Mouse (Mus musculus) lung, adult 2 months (tissue): ENCODE measurements around the gene Synrg. TPM values are rescaled to one million over a fixed set of nuclear protein-coding genes. Genes with fewer than 3 reads are reported as not detected.

Experiments used
- DNase-seq: peaks from one replicate; pipeline ENCODE4 v3.0.0; 2022
- H3K4me1 ChIP-seq: fragments of 200-500 bp; 2 replicates; pipeline ENCODE4 v1.6.1; 2011; ENCODE audit warnings: low read length; ENCODE audit not compliant: control insufficient read depth, insufficient read depth
- H3K4me3 ChIP-seq: fragments of 200-500 bp; replicated peaks from 2 replicates; pipeline ENCODE3; 2011; ENCODE audit warnings: low read depth, mild to moderate bottlenecking, control low read depth, low read length; ENCODE audit errors: extremely low read depth
- CTCF ChIP-seq: fragments of 200-500 bp; IDR thresholded peaks from 2 replicates; pipeline ENCODE4 v1.5.1; 2011; ENCODE audit warnings: mild to moderate bottlenecking, low read length, control low read depth; ENCODE audit not compliant: insufficient read depth
- POLR2A ChIP-seq: fragments of 200-500 bp; IDR thresholded peaks from 2 replicates; pipeline ENCODE4 v1.6.1; 2011; ENCODE audit warnings: low read depth, mild to moderate bottlenecking, control low read depth, low read length, borderline replicate concordance; ENCODE audit errors: extremely low read depth
- WGBS: fragments of 180-500 bp; shearing (Covaris S2); methylation state at CpG from one replicate; pipeline ENCODE4 v1.1.7; 2018; 5-methylcytosine and 5-hydroxymethylcytosine counted together
- polyA plus RNA-seq: library from polyadenylated mRNA; depleted of rRNA; stranded (reverse); fragments of >200 nt; gene quantifications from 2 replicates; pipeline ENCODE4 v1.2.3, GENCODE M21; 2012

Gene Synrg
- polyA plus RNA-seq, 1 experiment = 30.5 TPM

DNA sequence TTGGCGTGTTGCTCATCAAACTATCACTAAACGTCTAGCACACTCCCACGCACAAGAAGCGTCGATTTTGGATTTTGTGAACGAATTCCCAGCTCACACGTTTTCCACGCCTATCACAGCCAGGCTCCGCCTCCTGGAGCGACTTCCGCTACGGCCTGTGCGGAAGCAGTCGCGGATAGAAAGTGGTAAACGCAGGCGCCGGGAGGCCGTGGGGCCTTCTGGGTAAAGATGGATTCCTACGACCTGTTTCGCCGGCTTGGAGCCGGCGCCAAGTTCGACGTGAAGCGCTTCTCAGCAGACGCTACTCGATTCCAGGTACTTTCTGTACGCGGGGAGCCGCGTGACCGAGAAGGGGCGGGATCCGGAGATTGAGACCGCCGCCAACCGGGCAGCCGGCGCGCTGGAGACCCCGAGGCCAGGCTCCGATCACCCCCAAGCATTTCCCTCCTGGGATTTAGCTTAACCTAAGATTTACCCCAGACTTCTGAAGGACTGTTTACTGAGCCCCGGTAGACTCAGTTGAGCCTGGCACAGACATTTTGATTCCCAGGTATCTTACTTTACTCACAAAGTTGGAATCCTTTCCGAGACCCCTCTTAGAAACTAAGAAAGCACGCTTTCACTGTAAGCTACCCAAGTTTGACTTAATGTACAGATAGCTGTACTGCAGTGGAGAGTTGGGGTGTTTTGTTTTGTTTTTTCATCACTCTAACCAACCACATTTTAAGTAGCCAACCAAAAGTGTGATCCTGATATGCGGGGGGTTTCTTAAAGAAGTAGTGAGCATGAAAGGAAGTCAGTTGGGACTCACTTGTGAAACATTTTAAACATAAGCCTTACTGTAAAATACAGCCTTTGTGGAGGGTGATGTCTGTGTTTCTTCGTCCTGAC is 22.0 kb upstream of the Synrg start, which contains the start of gene Ddx52:
Gene Ddx52, plus strand, starts transcription at position 113 of the 891 bp plus-strand sequence.
- peak; percentile 85 for DNase-seq
- Histone ChIP-seq H3K4me3 (peak within 1 kb of the TSS; percentile 70), H3K4me1 (peaks cover 4% of the 10 kb centered on the region)
- TF ChIP-seq CTCF (no peak), POLR2A (peak; percentile 70; the same call in 1 of the 2 replicates)
- 1% methylated on average over 49 of the region's 49 CpGs for WGBS

DNA sequence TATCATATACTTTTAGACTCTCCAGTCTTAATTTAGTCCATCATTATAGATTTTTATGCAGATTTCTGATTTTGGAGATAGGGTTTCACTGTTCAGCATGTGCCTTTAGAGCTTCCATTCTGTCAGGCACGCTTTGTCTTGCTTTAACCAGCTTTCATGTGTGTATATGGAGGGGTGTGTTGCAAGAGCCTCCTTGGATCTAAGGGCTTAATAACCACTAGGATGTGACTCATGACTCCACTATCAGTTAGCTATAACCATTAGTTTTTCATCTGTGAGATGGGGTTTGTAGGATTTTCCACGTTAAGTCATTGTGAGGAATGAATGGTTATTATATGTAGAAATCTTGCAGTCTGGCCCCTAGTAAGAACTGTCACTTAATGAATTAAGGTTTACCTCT is 7.4 kb upstream of the Synrg start:
- no peak for TF ChIP-seq POLR2A
- no peak for TF ChIP-seq CTCF
- 90% methylated on average over 2 of the region's 2 CpGs for WGBS
- H3K4me1 ChIP-seq = no peaks in the 10 kb centered on the region
- H3K4me3 ChIP-seq = no peak overlapping the region
- no peak for DNase-seq

DNA sequence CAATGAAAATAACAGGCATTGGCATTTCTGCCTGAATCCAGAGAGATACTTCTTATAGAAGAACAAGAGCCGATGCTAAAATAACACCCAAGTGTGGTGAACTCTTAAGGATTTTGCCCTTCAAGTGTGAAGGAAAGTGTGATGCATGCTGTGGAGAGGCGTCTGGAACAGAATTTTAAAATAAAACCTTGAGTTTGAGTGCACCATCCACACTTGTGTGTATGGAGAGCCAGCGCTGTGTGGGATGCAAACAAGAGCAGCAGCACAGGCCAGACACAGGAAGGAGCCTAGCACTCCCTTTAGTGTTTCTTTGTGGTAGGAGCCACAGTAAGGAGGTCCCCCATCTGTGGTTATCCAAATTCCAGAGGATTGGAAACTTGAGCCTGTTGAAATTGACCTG is 2.2 kb upstream of the Synrg start:
- 88% methylated on average over 3 of the region's 3 CpGs for WGBS
- Histone ChIP-seq H3K4me3 (no peak overlapping the region), H3K4me1 (peaks cover 5% of the 10 kb centered on the region)
- no peak for DNase-seq
- TF ChIP-seq POLR2A = no peak
- no peak for TF ChIP-seq CTCF

DNA sequence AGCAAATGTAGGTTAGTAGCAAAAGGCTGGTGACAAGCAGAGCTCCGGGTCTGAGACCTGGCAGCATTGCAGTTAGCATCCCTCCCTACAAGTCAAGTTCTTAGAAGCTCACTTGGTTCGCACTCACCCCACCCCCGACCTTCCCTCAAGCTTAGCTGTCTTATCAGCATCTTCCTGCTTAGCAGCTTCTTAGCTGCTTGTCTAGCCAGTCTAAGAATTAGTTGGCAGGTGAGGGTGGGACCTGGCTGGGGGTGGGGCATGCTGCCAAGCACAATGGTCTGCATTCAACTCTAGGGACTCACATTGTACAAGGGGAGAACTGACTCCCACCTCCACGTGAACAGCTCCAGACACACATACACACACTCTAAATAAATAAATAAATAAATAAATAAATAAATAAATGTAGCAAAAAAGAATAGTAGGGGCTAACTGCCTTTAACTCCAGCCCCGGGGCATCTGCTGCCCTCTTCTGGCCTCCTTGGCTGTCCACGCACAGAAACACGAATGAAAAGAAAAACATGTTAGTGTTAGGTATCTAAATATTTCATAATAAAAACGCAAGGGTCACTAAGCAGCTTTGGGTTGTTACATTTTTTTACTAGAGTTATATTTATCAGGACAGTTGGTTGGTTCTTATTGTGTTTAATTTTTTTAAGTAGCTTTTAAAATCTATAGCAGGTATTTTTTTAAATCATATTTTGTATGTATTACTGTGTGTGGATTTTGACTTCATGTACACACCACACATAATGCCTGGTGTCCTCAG is 3.4 kb downstream of the Synrg start:
- 46% methylated on average over 8 of the region's 8 CpGs for WGBS
- Histone ChIP-seq H3K4me1 (peaks cover 8% of the 10 kb centered on the region), H3K4me3 (no peak overlapping the region)
- no peak for DNase-seq
- TF ChIP-seq CTCF (no peak; the same call in 1 of the 2 replicates), POLR2A (no peak)

DNA sequence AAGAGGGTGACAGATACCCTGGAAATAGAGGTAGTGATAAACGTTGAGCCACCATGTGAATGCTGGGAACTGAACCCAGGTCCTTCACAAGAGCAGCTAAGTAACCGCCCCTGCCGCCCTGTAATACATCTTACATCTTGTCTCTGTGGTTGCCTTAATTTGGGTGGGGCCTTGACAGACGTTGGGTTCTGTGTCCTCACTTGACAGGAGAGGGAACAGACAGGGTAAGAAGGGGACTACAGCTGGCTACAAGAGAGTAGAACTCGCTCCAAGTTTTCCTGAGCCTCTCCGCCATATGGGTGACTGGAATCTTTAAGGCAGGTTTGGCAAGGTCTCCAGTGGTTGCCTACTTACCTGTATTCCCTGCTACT is 4.0 kb downstream of the Synrg start:
- no peak overlapping the region for H3K4me3 ChIP-seq
- TF ChIP-seq POLR2A (no peak), CTCF (no peak)
- 73% methylated on average over 6 of the region's 6 CpGs for WGBS
- no peak for DNase-seq
- peaks cover 8% of the 10 kb centered on the region for H3K4me1 ChIP-seq

DNA sequence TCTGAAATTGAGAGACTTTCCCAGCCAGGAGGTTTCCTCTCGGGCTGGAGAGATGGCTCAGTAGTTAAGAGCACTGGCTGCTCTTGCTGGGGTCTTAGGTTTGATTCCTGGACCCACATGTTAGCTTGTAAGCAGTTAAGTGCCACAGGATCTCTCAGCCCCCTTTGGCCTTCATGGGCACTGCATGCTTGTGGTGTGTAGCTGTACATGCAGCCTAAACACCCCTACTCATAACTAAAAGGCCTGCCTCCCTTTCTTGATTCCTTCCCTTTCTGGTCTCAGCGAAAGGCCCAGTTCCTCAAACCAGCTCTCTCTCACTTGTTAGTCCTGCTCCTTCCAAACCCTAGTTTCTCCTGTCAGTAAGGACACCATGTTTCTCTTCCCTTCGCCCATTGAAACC is 4.8 kb downstream of the Synrg start:
- H3K4me3 ChIP-seq = no peak overlapping the region
- 84% methylated on average over 3 of the region's 3 CpGs for WGBS
- H3K4me1 ChIP-seq = peaks cover 8% of the 10 kb centered on the region
- DNase-seq = no peak
- TF ChIP-seq CTCF (no peak), POLR2A (no peak)

DNA sequence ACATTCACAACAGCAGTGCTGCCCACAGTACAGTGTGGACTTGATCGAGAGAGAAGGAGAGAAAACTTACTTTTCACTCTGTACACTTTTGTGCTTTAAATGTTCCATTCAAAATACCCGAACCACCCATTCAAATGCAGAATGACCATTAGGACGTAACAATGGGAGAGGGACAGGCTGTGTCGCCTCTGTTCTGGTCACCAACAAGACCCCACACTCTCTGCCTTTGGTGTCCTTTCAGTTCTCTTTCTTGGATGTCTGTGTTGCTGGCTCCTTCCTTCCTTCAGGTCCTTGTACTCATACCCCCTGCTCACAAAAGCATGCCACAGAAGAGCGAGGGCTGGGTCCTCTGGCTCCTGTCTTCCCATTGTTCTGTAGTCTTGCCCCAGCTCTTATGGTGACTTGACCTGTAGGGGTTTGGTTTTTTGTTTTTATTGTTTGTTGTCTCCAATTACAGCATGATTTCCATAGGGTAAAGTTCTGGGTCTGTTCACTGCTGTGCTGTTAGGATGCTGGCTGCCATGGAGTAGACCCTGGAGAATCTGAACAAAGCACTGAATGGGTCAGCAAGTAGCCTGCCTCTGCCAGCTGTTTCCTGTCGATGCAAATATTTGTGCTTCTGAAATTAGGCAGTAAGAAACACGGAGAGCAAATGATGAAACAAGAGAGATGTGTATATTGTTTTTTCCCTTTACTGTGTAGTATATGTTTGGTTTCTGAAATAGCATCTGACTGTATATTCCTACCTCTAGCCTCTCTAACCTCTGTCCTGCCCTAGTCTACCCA is 10.5 kb downstream of the Synrg start:
- Histone ChIP-seq H3K4me3 (no peak overlapping the region), H3K4me1 (no peaks in the 10 kb centered on the region)
- 68% methylated on average over 7 of the region's 7 CpGs for WGBS
- no peak for DNase-seq
- TF ChIP-seq CTCF (no peak), POLR2A (no peak)

DNA sequence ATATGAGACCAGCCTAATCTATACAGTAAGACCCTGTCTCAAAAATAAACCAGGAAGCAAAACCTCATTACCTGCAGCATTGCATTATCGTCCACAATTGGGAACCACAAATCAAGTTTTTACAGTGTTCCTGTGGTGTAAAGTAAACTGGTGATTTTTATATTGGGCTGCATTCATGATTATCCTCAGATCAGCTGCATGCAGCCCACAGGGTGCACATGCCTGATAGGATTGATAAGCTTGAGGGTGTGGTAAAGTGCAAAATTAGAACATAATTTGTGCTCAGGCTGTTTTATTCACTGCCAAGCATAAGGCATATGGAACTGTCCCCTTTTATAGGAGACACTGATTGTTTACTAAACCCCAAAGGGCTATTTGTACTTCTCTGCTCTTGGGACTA is 11.3 kb downstream of the Synrg start:
- H3K4me3 ChIP-seq = no peak overlapping the region
- DNase-seq = no peak
- TF ChIP-seq POLR2A (no peak), CTCF (no peak)
- no peaks in the 10 kb centered on the region for H3K4me1 ChIP-seq
- WGBS = 81% methylated on average over 1 of the region's 1 CpGs
